Mouse (Mus musculus) intestine, embryonic 16.5 days (tissue): ENCODE results near the gene Glrx5. TPM values are rescaled to one million over a fixed set of nuclear protein-coding genes. Genes with fewer than 3 reads are reported as not detected.

Experiments used
- ATAC-seq: fragments of 200-750 bp; cut with Nextera tagmentation; 2 replicates; pipeline ENCODE4 v1.8.0; 2017; ENCODE audit warnings: moderate TSS enrichment, moderate library complexity
- H3K27ac ChIP-seq: fragments of 300-500 bp; sonication (generic); 2 replicates; pipeline ENCODE4 v1.5.1; 2014; ENCODE audit warnings: mild to moderate bottlenecking, low read length
- H3K27me3 ChIP-seq: fragments of 300-500 bp; sonication (generic); replicated peaks from 2 replicates; pipeline ENCODE4 v1.6.1; 2014; ENCODE audit warnings: low read length, control low read depth, mixed read lengths; ENCODE audit not compliant: control insufficient read depth, insufficient read depth
- H3K36me3 ChIP-seq: fragments of 300-500 bp; sonication (generic); 2 replicates; pipeline ENCODE4 v1.6.1; 2014; ENCODE audit warnings: low read length, control low read depth; ENCODE audit not compliant: control insufficient read depth, insufficient read depth
- H3K4me1 ChIP-seq: fragments of 300-500 bp; sonication (generic); 2 replicates; pipeline ENCODE4 v1.6.1; 2014; ENCODE audit warnings: low read length, control low read depth, mixed read lengths; ENCODE audit not compliant: control insufficient read depth, insufficient read depth
- H3K4me2 ChIP-seq: fragments of 300-500 bp; sonication (generic); 2 replicates; pipeline ENCODE4 v1.6.1; 2014; ENCODE audit warnings: low read depth, low read length, control low read depth
- H3K4me3 ChIP-seq: fragments of 300-500 bp; sonication (generic); 2 replicates; pipeline ENCODE4 v1.5.1; 2014; ENCODE audit warnings: mild to moderate bottlenecking, low read length
- H3K9ac ChIP-seq: fragments of 300-500 bp; sonication (generic); 2 replicates; pipeline ENCODE4 v1.6.1; 2014; ENCODE audit warnings: low read depth, low read length
- H3K9me3 ChIP-seq: fragments of 300-500 bp; sonication (generic); 2 replicates; pipeline ENCODE4 v1.6.1; 2016; ENCODE audit warnings: low read length, control low read depth; ENCODE audit not compliant: control insufficient read depth
- WGBS: fragments of 180-500 bp; shearing (Covaris S2); extraction: QIAGEN DNeasy Blood & Tissue Kit; methylation state at CpG from one replicate; pipeline ENCODE4 v1.1.7; 2014; 5-methylcytosine and 5-hydroxymethylcytosine counted together
- polyA plus RNA-seq: library from polyadenylated mRNA; unstranded; fragments of >200 nt; fragmentation: Nextera tagmentation; extraction: Ambion mirVana; gene quantifications from 2 replicates; pipeline ENCODE4 v1.2.1, GENCODE M21; 2015

The Glrx5 gene
- polyA plus RNA-seq, 1 experiment from 2014 or later: 199 TPM

GRCm38 (mm10) chr12:105076511-105076910, 44.0 kb downstream of the Glrx5 start:
- H3K4me1 ChIP-seq: no peaks in the 10 kb centered on the region; the same call in 1 of the 2 replicates
- no peak overlapping the region for H3K4me2 ChIP-seq
- no peaks in the 10 kb centered on the region; the same call in 1 of the 2 replicates for H3K9me3 ChIP-seq
- ATAC-seq: no peak
- H3K27ac ChIP-seq: no peak overlapping the region
- H3K36me3 ChIP-seq: no peaks in the 10 kb centered on the region
- H3K27me3 ChIP-seq: no peaks in the 10 kb centered on the region
- H3K9ac ChIP-seq: no peak overlapping the region
- no peak overlapping the region for H3K4me3 ChIP-seq
- 78% methylated on average over 3 of the region's 3 CpGs for WGBS

GRCm38 (mm10) chr12:105077232-105077631, 44.7 kb downstream of the Glrx5 start:
- no peak overlapping the region for H3K4me3 ChIP-seq
- H3K27ac ChIP-seq: no peak overlapping the region
- H3K4me2 ChIP-seq: no peak overlapping the region
- no peak overlapping the region for H3K9ac ChIP-seq
- H3K4me1 ChIP-seq: no peaks in the 10 kb centered on the region; the same call in 1 of the 2 replicates
- H3K36me3 ChIP-seq: no peaks in the 10 kb centered on the region
- no peak for ATAC-seq
- H3K27me3 ChIP-seq: no peaks in the 10 kb centered on the region
- H3K9me3 ChIP-seq: no peaks in the 10 kb centered on the region; the same call in 1 of the 2 replicates
- 85% methylated on average over 2 of the region's 2 CpGs for WGBS

DNA sequence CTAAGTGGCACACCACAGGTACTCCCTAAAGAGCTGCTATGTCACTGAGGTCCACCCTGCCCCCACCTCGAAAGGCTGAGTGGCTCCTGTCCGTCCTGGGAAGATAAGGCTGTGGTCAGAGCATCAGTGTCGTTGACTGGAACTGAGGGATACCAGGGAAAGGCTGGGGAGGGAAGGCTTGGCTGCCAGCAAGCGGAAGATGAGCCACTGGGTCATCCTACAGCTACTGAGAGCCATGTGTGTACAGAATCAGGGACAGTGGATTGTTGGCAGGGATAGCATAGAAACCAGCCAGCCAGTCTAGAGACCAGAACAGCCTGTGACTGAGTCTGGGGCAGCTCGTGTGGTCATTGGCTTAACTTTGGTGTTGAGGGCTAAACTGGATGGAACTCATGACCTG, 51.7 kb downstream of the Glrx5 start:
- no peak for ATAC-seq
- Histone ChIP-seq H3K4me1 (no peaks in the 10 kb centered on the region), H3K9me3 (no peaks in the 10 kb centered on the region; the same call in 1 of the 2 replicates), H3K9ac (no peak overlapping the region), H3K27me3 (no peaks in the 10 kb centered on the region), H3K27ac (no peak overlapping the region), H3K36me3 (no peaks in the 10 kb centered on the region), H3K4me2 (no peak overlapping the region), H3K4me3 (no peak overlapping the region)
- WGBS: 59% methylated on average over 5 of the region's 5 CpGs

DNA sequence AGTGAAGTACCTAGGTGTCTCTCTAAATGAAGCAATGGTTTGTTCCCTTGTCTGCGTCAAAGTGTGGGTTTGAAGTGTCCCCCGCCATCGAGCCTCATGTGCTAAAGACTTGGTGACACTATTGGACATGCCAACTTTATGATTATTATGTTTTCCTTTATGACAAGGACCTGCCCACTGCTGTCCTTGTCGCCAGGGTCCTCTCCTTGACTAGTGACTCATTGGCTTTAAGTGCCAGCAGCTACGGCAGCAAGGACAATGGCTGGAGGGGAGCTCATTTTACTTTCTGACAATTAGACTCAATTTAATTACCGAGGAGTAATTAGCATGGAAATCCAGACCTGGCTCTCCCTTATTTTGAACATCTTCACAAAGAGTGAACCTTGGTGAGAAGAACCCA, 52.3 kb downstream of the Glrx5 start:
- H3K4me1 ChIP-seq: no peaks in the 10 kb centered on the region
- no peaks in the 10 kb centered on the region; the same call in 1 of the 2 replicates for H3K9me3 ChIP-seq
- H3K36me3 ChIP-seq: no peaks in the 10 kb centered on the region
- H3K9ac ChIP-seq: no peak overlapping the region
- WGBS: 85% methylated on average over 6 of the region's 6 CpGs
- no peaks in the 10 kb centered on the region for H3K27me3 ChIP-seq
- ATAC-seq: no peak
- no peak overlapping the region for H3K4me2 ChIP-seq
- no peak overlapping the region for H3K27ac ChIP-seq
- H3K4me3 ChIP-seq: no peak overlapping the region

- no peaks in the 10 kb centered on the region for H3K27me3 ChIP-seq
- no peak overlapping the region for H3K9ac ChIP-seq
- no peak overlapping the region for H3K4me2 ChIP-seq
- ATAC-seq: no peak
- no peak overlapping the region for H3K27ac ChIP-seq
- H3K4me3 ChIP-seq: no peak overlapping the region
- H3K9me3 ChIP-seq: no peaks in the 10 kb centered on the region; the same call in 1 of the 2 replicates
- WGBS: 84% methylated on average over 12 of the region's 12 CpGs
- H3K4me1 ChIP-seq: no peaks in the 10 kb centered on the region
- H3K36me3 ChIP-seq: no peaks in the 10 kb centered on the region
Observed at GRCm38 (mm10) chr12:105085296-105085695, 52.8 kb downstream of the Glrx5 start.

DNA sequence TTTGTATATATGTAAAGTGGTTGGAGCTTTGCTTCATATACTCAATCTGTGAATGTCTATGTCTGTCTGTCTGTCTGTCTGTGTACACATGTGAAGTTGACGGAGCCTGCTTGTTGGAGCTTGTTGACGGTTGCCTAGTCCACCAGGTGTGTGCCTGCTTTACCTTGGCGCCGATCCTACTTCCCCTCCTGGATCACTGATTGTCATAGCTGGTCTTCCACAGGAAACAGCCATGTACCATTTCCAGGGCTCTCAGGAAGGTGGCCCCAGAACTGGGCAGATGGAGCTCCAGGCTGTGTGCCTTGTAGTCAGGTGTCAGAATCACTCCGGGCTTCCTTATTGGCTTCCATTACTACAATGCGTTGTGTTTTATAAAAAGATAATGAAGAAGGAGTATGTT, 54.3 kb downstream of the Glrx5 start:
- H3K36me3 ChIP-seq: no peaks in the 10 kb centered on the region
- WGBS: 90% methylated on average over 6 of the region's 6 CpGs
- H3K4me3 ChIP-seq: no peak overlapping the region
- H3K4me2 ChIP-seq: no peak overlapping the region
- H3K27me3 ChIP-seq: no peaks in the 10 kb centered on the region
- H3K27ac ChIP-seq: no peak overlapping the region
- ATAC-seq: no peak
- no peaks in the 10 kb centered on the region for H3K4me1 ChIP-seq
- H3K9me3 ChIP-seq: no peaks in the 10 kb centered on the region
- H3K9ac ChIP-seq: no peak overlapping the region

GRCm38 (mm10) chr12:105087353-105087752, 54.9 kb downstream of the Glrx5 start:
- H3K4me2 ChIP-seq: no peak overlapping the region
- 85% methylated on average over 3 of the region's 3 CpGs for WGBS

GRCm38 (mm10) chr12:105089231-105089630, 56.7 kb downstream of the Glrx5 start:
- ATAC-seq: no peak
- Histone ChIP-seq H3K27ac (no peak overlapping the region), H3K9me3 (no peaks in the 10 kb centered on the region), H3K4me2 (no peak overlapping the region), H3K4me1 (no peaks in the 10 kb centered on the region), H3K36me3 (no peaks in the 10 kb centered on the region), H3K4me3 (no peak overlapping the region), H3K9ac (no peak overlapping the region), H3K27me3 (no peaks in the 10 kb centered on the region)
- 73% methylated on average over 5 of the region's 5 CpGs for WGBS

More at GRCm38 (mm10) chr12:105087353-105087752, 54.9 kb downstream of the Glrx5 start:
- Histone ChIP-seq H3K4me1 (no peaks in the 10 kb centered on the region), H3K9me3 (no peaks in the 10 kb centered on the region), H3K9ac (no peak overlapping the region), H3K36me3 (no peaks in the 10 kb centered on the region), H3K27me3 (no peaks in the 10 kb centered on the region), H3K4me3 (no peak overlapping the region), H3K27ac (no peak overlapping the region)
- ATAC-seq: no peak

DNA sequence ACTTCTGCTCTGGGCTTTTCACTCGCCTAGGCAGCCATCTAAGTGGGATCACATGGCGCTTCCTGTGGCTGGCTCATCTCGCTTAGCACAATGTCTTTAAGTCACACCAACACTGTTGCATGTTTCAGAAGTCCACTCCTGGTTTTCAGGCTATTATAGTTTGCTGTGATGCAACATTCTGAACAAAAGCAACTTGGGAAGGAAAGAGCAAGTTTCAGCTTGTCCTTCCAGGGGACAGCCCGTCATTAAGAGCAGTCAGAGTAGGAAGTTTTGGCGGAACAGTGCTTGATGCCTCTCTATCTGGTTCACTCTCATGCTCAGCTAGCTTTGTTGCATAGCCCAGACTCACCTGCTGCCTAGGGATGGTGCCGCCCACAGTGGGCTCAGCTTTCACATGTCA, 59.1 kb downstream of the Glrx5 start:
- Histone ChIP-seq H3K9ac (no peak overlapping the region), H3K4me2 (no peak overlapping the region), H3K4me3 (no peak overlapping the region), H3K27me3 (no peaks in the 10 kb centered on the region), H3K9me3 (no peaks in the 10 kb centered on the region), H3K36me3 (no peaks in the 10 kb centered on the region), H3K27ac (no peak overlapping the region), H3K4me1 (no peaks in the 10 kb centered on the region)
- ATAC-seq: no peak
- 89% methylated on average over 6 of the region's 6 CpGs for WGBS
